Mouse (Mus musculus) MEL (cell line): Measurements from ENCODE around the gene Wdr59.

Experiments
- CTCF ChIP-seq, 3 experiments: IDR thresholded peaks in 2 of 3; conservative IDR thresholded peaks in 1 of 3; 2 replicates each; pipeline ENCODE4 v1.5.1; 2011 to 2012; ENCODE audit warnings: low read length in 3 of 3, low read depth in 2 of 3, mild to moderate bottlenecking in 2 of 3, improper control_type of control experiment in 1 of 3, inconsistent platforms in 1 of 3, mixed read lengths in 1 of 3, moderate library complexity in 1 of 3; ENCODE audit not compliant: control insufficient read depth in 1 of 3, insufficient read depth in 1 of 3, poor library complexity in 1 of 3, severe bottlenecking in 1 of 3
- GATA1 ChIP-seq: IDR thresholded peaks from 2 replicates; pipeline ENCODE4 v1.6.1; 2011; ENCODE audit warnings: low read depth, low read length, improper control_type of control experiment
- HCFC1 ChIP-seq: IDR thresholded peaks from 2 replicates; pipeline ENCODE4 v1.6.1; 2012; ENCODE audit warnings: low read depth, mild to moderate bottlenecking, inconsistent platforms, low read length, improper control_type of control experiment, moderate library complexity
- TBP ChIP-seq: IDR thresholded peaks from 2 replicates; pipeline ENCODE4 v1.8.0; 2011; ENCODE audit warnings: low read depth, low read length, improper control_type of control experiment

- TF ChIP-seq CTCF (IDR thresholded peaks at IDR 0.05 in 2 of 3, conservative IDR thresholded peaks at IDR 0.05 in 1 of 3; ENCODE audit: control insufficient read depth in 1 of 3, insufficient read depth in 1 of 3, low read depth in 2 of 3, low read length in 3 of 3, poor library complexity in 1 of 3, severe bottlenecking in 1 of 3) (no peak), TBP (no peak), HCFC1 (no peak), GATA1 (no peak)
Measured at GRCm38 (mm10) chr8:111516451-111517035, 5.3 kb downstream of the Wdr59 start.
